Mouse (Mus musculus): ENCODE measurements around the gene Kifc3.

The Kifc3 gene

GRCm38 (mm10) chr8:95130966-95131537 lies 71.6 kb downstream of the Kifc3 start:
- DNase-seq = no peak

GRCm38 (mm10) chr8:95128750-95129260 lies 73.8 kb downstream of the Kifc3 start:
- DNase-seq = no peak

GRCm38 (mm10) chr8:95127658-95128057 lies 75.0 kb downstream of the Kifc3 start:
- no peak for DNase-seq

- no peak for DNase-seq
Observed at GRCm38 (mm10) chr8:95126497-95126896, 76.1 kb downstream of the Kifc3 start.

GRCm38 (mm10) chr8:95123455-95123854 lies 79.2 kb downstream of the Kifc3 start:
- DNase-seq = no peak

- no peak for DNase-seq
Observed at GRCm38 (mm10) chr8:95113750-95114149, 88.9 kb downstream of the Kifc3 start.

GRCm38 (mm10) chr8:95113108-95113507 lies 89.5 kb downstream of the Kifc3 start:
- no peak for DNase-seq

GRCm38 (mm10) chr8:95112594-95112993 lies 90.0 kb downstream of the Kifc3 start:
- DNase-seq = no peak

- no peak for DNase-seq
Observed at GRCm38 (mm10) chr8:95107306-95107705, 95.3 kb downstream of the Kifc3 start.

GRCm38 (mm10) chr8:95101972-95102371 lies 100.6 kb downstream of the Kifc3 start:
- DNase-seq = no peak

GRCm38 (mm10) chr8:95099009-95099408 lies 103.6 kb downstream of the Kifc3 start:
- peak; percentile 70 for DNase-seq

- no peak for DNase-seq
Observed at GRCm38 (mm10) chr8:95093574-95093973, 109.0 kb downstream of the Kifc3 start.

- DNase-seq = peak; percentile 59 to 74
Observed at GRCm38 (mm10) chr8:95085432-95086141, 117.0 kb downstream of the Kifc3 start.

GRCm38 (mm10) chr8:95084744-95085431 lies 117.7 kb downstream of the Kifc3 start:
- no peak for DNase-seq

- no peak for DNase-seq
Observed at GRCm38 (mm10) chr8:95084261-95084660, 118.4 kb downstream of the Kifc3 start.

- peak; percentile 33 to 43 for DNase-seq
Observed at GRCm38 (mm10) chr8:95081650-95082049, 121.0 kb downstream of the Kifc3 start.

- DNase-seq = peak; percentile 94 to 99
Observed at GRCm38 (mm10) chr8:95080381-95081341, 122.0 kb downstream of the Kifc3 start, which contains the start of gene Katnb1. Gene Katnb1, plus strand, starts transcription at chr8:95081186.

- no peak for DNase-seq
Observed at GRCm38 (mm10) chr8:95079305-95079704, 123.3 kb downstream of the Kifc3 start.

- DNase-seq = peak; percentile 57 to 65
Observed at GRCm38 (mm10) chr8:95078055-95078454, 124.6 kb downstream of the Kifc3 start.

GRCm38 (mm10) chr8:95076151-95076550 lies 126.5 kb downstream of the Kifc3 start:
- DNase-seq = peak; percentile 72 to 76

- no peak for DNase-seq
Observed at GRCm38 (mm10) chr8:95075504-95075903, 127.1 kb downstream of the Kifc3 start.

- DNase-seq = peak; percentile 48 to 55
Observed at GRCm38 (mm10) chr8:95067582-95067981, 135.0 kb downstream of the Kifc3 start.

Data from cerebellum, adult 18-20 months (tissue).